ENCODE assay signal across 34 mouse cellular contexts in the genomic region with DNA sequence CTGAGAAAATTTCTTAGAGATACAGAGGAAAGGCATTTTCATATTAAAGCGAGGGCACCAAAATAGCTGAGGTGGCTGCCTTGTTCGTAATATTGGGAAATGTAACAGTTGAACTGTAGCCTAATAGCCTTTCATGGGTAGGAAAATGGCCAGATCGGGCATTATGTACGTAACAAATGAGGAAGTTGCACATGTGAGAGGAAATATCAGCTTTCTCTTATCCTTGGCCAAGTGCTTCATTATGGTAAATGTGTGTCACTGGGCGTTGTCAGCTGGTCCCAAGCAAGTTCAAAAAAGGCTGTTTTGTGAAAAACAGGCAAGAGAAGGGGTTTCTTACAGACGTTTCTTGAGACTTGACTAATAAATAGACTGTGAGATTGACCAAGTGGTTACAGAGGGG.
DNase-seq lines count a peak whose midpoint lies in the region; ATAC-seq and TF ChIP-seq lines count a peak whose summit lies in the region.
"Had no signal": no experiment of that assay in that cellular context is flagged by ENCODE, and none has a peak within 500 bp of the region (broad histone marks: within the 10 kb centered on the region; RNA-seq: fewer than 3 reads in every experiment).

No protein-coding gene starts in this region.

- in situ Hi-C loops in CH12.LX (cut with MboI; ENCODE audit: low pct_ligation_motif_present, low pct_unique_long_range_greater_than_20kb, low sequenced_read_pairs) = loop anchor here (25.0 kb wide), 1 partner anchor 607 kb away; no protein-coding TSS in a partner anchor

- no peak for TF ChIP-seq EP300 in CH12.LX (IDR thresholded peaks at IDR 0.05; ENCODE audit: low read length)

- WGBS in lung, embryonic 15.5 days = 53% methylated on average over 6 of the region's 6 CpGs

- dilution Hi-C loops in CH12.LX (cut with MboI; ENCODE audit: extremely low pct_ligation_motif_present, extremely low pct_unique_long_range_greater_than_20kb, low sequenced_read_pairs) = no loop called here

- no peak overlapping the region for H3K27ac ChIP-seq in lung, embryonic 15.5 days
- H3K27ac ChIP-seq in CH12.LX (ENCODE audit: insufficient read depth, low read depth) = no peak overlapping the region
- H3K27ac ChIP-seq: embryonic facial prominence, embryonic 13.5 days; forebrain, embryonic 10.5 days; heart, embryonic 15.5 days; hindbrain, embryonic 12.5 days; hindbrain, postnatal 0 days; intestine, embryonic 15.5 days; kidney, postnatal 0 days; limb, embryonic 10.5 days; limb, embryonic 15.5 days; liver, embryonic 13.5 days; neural tube, embryonic 15.5 days; stomach, postnatal 0 days had no signal

- H3K79me2 ChIP-seq in CH12.LX (replicated peaks; ENCODE audit: control insufficient read depth, extremely low read depth, insufficient read depth, poor library complexity, severe bottlenecking) = no peaks in the 10 kb centered on the region

- no peaks in the 10 kb centered on the region for H3K36me3 ChIP-seq in lung, embryonic 15.5 days
- H3K36me3 ChIP-seq in CH12.LX (replicated peaks in 1 of 2; ENCODE audit: control insufficient read depth in 1 of 2, insufficient read depth in 1 of 2, low read length in 1 of 2) = no peaks in the 10 kb centered on the region
- H3K36me3 ChIP-seq: embryonic facial prominence, embryonic 13.5 days; forebrain, embryonic 10.5 days; heart, embryonic 15.5 days; hindbrain, embryonic 12.5 days; intestine, embryonic 15.5 days; limb, embryonic 10.5 days; limb, embryonic 15.5 days; liver, embryonic 13.5 days; neural tube, embryonic 15.5 days had no signal

- no peak for TF ChIP-seq RAD21 in CH12.LX (IDR thresholded peaks at IDR 0.05; ENCODE audit: low read depth, low read length)

- no peak overlapping the region for H3K9ac ChIP-seq in lung, embryonic 15.5 days
- no peak overlapping the region for H3K9ac ChIP-seq in CH12.LX (ENCODE audit: insufficient read depth, low read depth)
- H3K9ac ChIP-seq: embryonic facial prominence, embryonic 13.5 days; forebrain, postnatal 0 days; heart, embryonic 15.5 days; hindbrain, embryonic 12.5 days; intestine, embryonic 15.5 days; limb, embryonic 15.5 days; liver, embryonic 13.5 days; neural tube, embryonic 15.5 days had no signal

- H3K4me2 ChIP-seq in lung, embryonic 15.5 days = no peak overlapping the region; the same call in 1 of the 2 replicates
- H3K4me2 ChIP-seq in CH12.LX (ENCODE audit: insufficient read depth, low read depth, poor library complexity, severe bottlenecking) = no peak overlapping the region
- H3K4me2 ChIP-seq: embryonic facial prominence, embryonic 13.5 days; heart, embryonic 15.5 days; hindbrain, embryonic 12.5 days; intestine, embryonic 15.5 days; limb, embryonic 15.5 days; liver, embryonic 13.5 days; neural tube, embryonic 15.5 days had no signal

- no peaks in the 10 kb centered on the region for H3K4me1 ChIP-seq in lung, embryonic 15.5 days
- H3K4me1 ChIP-seq in CH12.LX (ENCODE audit: control insufficient read depth in 1 of 2, insufficient read depth in 2 of 2) = peaks cover 0 to 11% of the 10 kb centered on the region in 2 experiments; a peak in 2 of 4 replicates
- H3K4me1 ChIP-seq: forebrain, embryonic 10.5 days; heart, embryonic 15.5 days; hindbrain, embryonic 12.5 days; intestine, embryonic 15.5 days; limb, embryonic 10.5 days; limb, embryonic 15.5 days; liver, embryonic 13.5 days; megakaryocyte, embryonic 14.5 days; neural tube, embryonic 15.5 days had no signal

- no peak for DNase-seq in lung, postnatal 36 days
- peak; percentile 43 for DNase-seq in CH12.LX (ENCODE audit: extremely low read depth)
- peak; percentile 43 for DNase-seq in brain, embryonic 14.5 days (ENCODE audit: low read depth)
- DNase-seq in thymus, postnatal 14 days = no peak
- no peak for DNase-seq in thymus, postnatal 4 days
- DNase-seq in spleen, adult 12 weeks (ENCODE audit: low spot score) = no peak
- DNase-seq: adrenal gland, postnatal 10 days; cerebellum, adult 11-12 months; cerebellum, adult 9-11 months; forebrain, postnatal 0 days; kidney, adult 2 months; kidney, postnatal 4 days; layer of hippocampus, postnatal 36 days; liver, embryonic 13.5 days; lung, adult 2 months; midbrain, embryonic 14.5 days; right cerebral cortex, postnatal 25 days; spleen, adult 18-20 months; thymus, adult 18-20 months had no signal

- TF ChIP-seq POLR2A in CH12.LX (IDR thresholded peaks at IDR 0.05; ENCODE audit: low read depth, low read length) = no peak
- TF ChIP-seq POLR2A in brain, embryonic 14.5 days (IDR thresholded peaks at IDR 0.05; ENCODE audit: borderline replicate concordance, extremely low read depth, insufficient read depth, insufficient read length, poor library complexity, severe bottlenecking) = no peak

- H3K27me3 ChIP-seq in lung, embryonic 15.5 days = no peaks in the 10 kb centered on the region
- no peaks in the 10 kb centered on the region for H3K27me3 ChIP-seq in CH12.LX (replicated peaks)
- H3K27me3 ChIP-seq: embryonic facial prominence, embryonic 13.5 days; heart, embryonic 15.5 days; hindbrain, embryonic 12.5 days; intestine, embryonic 15.5 days; limb, embryonic 15.5 days; liver, embryonic 13.5 days; megakaryocyte, embryonic 14.5 days; neural tube, embryonic 15.5 days had no signal

- no peaks in the 10 kb centered on the region for H3K9me3 ChIP-seq in lung, embryonic 15.5 days
- no peaks in the 10 kb centered on the region for H3K9me3 ChIP-seq in CH12.LX (replicated peaks; ENCODE audit: low read length)
- H3K9me3 ChIP-seq: embryonic facial prominence, embryonic 13.5 days; forebrain, embryonic 10.5 days; heart, embryonic 15.5 days; hindbrain, embryonic 12.5 days; intestine, embryonic 15.5 days; limb, embryonic 10.5 days; limb, embryonic 15.5 days; liver, embryonic 13.5 days; megakaryocyte, embryonic 14.5 days; neural tube, embryonic 15.5 days had no signal

- peak; percentile 62; the same call in 1 of the 2 replicates for ATAC-seq in lung, embryonic 15.5 days (ENCODE audit: borderline replicate concordance, extremely low read depth, low FRiP score, low TSS enrichment)
- ATAC-seq in megakaryocyte progenitor cell, adult 5-6 weeks (replicated peaks; ENCODE audit: poor library complexity) = peak; percentile 96
- ATAC-seq: CD4-positive, CD25-positive, alpha-beta regulatory T cell, adult 4 months; forebrain, postnatal 0 days; hindbrain, postnatal 0 days; intestine, embryonic 15.5 days had no signal

- no peak overlapping the region for H3K4me3 ChIP-seq in lung, embryonic 15.5 days
- H3K4me3 ChIP-seq in CH12.LX (replicated peaks in 1 of 3; ENCODE audit: low read depth in 2 of 3, low read length in 2 of 3, poor library complexity in 1 of 3) = no peak overlapping the region
- H3K4me3 ChIP-seq: embryonic facial prominence, embryonic 13.5 days; forebrain, embryonic 10.5 days; heart, embryonic 15.5 days; hindbrain, embryonic 12.5 days; intestine, embryonic 15.5 days; limb, embryonic 10.5 days; limb, embryonic 15.5 days; liver, embryonic 13.5 days; megakaryocyte, embryonic 14.5 days; neural tube, embryonic 15.5 days had no signal

- no peak for TF ChIP-seq CTCF in CH12.LX (conservative IDR thresholded peaks at IDR 0.05 in 1 of 2, IDR thresholded peaks at IDR 0.05 in 1 of 2; ENCODE audit: low read depth in 2 of 2, low read length in 2 of 2)
- no peak for TF ChIP-seq CTCF in brain, embryonic 14.5 days (IDR thresholded peaks at IDR 0.05; ENCODE audit: borderline replicate concordance, extremely low read depth, insufficient read depth, insufficient read length)

TF ChIP-seq in CH12.LX, 34 proteins besides CTCF, POLR2A, EP300 and RAD21:
- no peak for TF ChIP-seq JUND (conservative IDR thresholded peaks at IDR 0.05; ENCODE audit: low read depth, low read length)
- no peak for TF ChIP-seq ZNF384 (IDR thresholded peaks at IDR 0.05; ENCODE audit: low read depth, low read length)
- TF ChIP-seq UBTF (IDR thresholded peaks at IDR 0.05; ENCODE audit: low read depth, low read length) = no peak
- TF ChIP-seq ZMIZ1 (IDR thresholded peaks at IDR 0.05; ENCODE audit: low read depth, low read length) = no peak
- TF ChIP-seq POLR2AphosphoS2 (IDR thresholded peaks at IDR 0.05; ENCODE audit: low read depth, low read length) = no peak
- TF ChIP-seq HCFC1 (IDR thresholded peaks at IDR 0.05; ENCODE audit: low read depth, low read length) = no peak
- TF ChIP-seq GABPA (IDR thresholded peaks at IDR 0.05; ENCODE audit: insufficient replicate concordance, low read depth, low read length) = no peak
- no peak for TF ChIP-seq JUN (IDR thresholded peaks at IDR 0.05; ENCODE audit: insufficient read depth, low read depth, low read length)
- no peak for TF ChIP-seq ZKSCAN1 (IDR thresholded peaks at IDR 0.05; ENCODE audit: borderline replicate concordance, low read depth, low read length)
- TF ChIP-seq CHD1 (IDR thresholded peaks at IDR 0.05; ENCODE audit: low read depth, low read length) = no peak
- TF ChIP-seq ZC3H11A (IDR thresholded peaks at IDR 0.05; ENCODE audit: low read depth, low read length) = no peak
- no peak for TF ChIP-seq ETS1 (conservative IDR thresholded peaks at IDR 0.05; ENCODE audit: low read depth, low read length)
- no peak for TF ChIP-seq USF1 (IDR thresholded peaks at IDR 0.05; ENCODE audit: low read depth, low read length)

Comparison
In these comparisons a context has a peak if more than half of its experiments do, and no peak if none do; other contexts are left out.
1. DNase-seq: peak in CH12.LX (single experiment) and brain, embryonic 14.5 days (single experiment); none in lung, postnatal 36 days (single experiment), thymus, postnatal 14 days (single experiment), thymus, postnatal 4 days (single experiment) and spleen, adult 12 weeks (single experiment).